Mouse (Mus musculus) liver, postnatal 0 days (tissue): ENCODE data around the gene Nup85. TPM values are rescaled to one million over a fixed set of nuclear protein-coding genes. Genes with fewer than 3 reads are reported as not detected.

Experiments used
- ATAC-seq: fragments of 200-750 bp; cut with Nextera tagmentation; 2 replicates; pipeline ENCODE4 v1.8.0; 2017; ENCODE audit warnings: mild to moderate bottlenecking, moderate library complexity
- DNase-seq: peaks from one replicate; pipeline ENCODE4 v3.0.0-alpha.2; 2016
- H3K27ac ChIP-seq: fragments of 300-500 bp; sonication (generic); 2 replicates; pipeline ENCODE4 v1.5.1; 2014; ENCODE audit warnings: antibody characterized with exemption, moderate library complexity, mild to moderate bottlenecking, low read depth
- H3K27me3 ChIP-seq: fragments of 300-500 bp; sonication (generic); 2 replicates; pipeline ENCODE4 v1.6.1; 2014; ENCODE audit warnings: low read length, control low read depth, mixed read lengths; ENCODE audit not compliant: insufficient read depth
- H3K36me3 ChIP-seq: fragments of 300-500 bp; sonication (generic); replicated peaks from 2 replicates; pipeline ENCODE4 v1.6.1; 2014; ENCODE audit warnings: mild to moderate bottlenecking, control low read depth, low read length, moderate library complexity, mixed read lengths; ENCODE audit not compliant: insufficient read depth
- H3K4me1 ChIP-seq: fragments of 300-500 bp; sonication (generic); 2 replicates; pipeline ENCODE4 v1.6.1; 2014; ENCODE audit warnings: antibody characterized with exemption, mild to moderate bottlenecking, control low read depth; ENCODE audit not compliant: insufficient read depth
- H3K4me2 ChIP-seq: fragments of 300-500 bp; sonication (generic); 2 replicates; pipeline ENCODE4 v1.6.1; 2014; ENCODE audit warnings: low read depth, mild to moderate bottlenecking, low read length, moderate library complexity, mixed read lengths
- H3K4me3 ChIP-seq: fragments of 300-500 bp; sonication (generic); 2 replicates; pipeline ENCODE4 v1.5.1; 2014; ENCODE audit warnings: low read depth, low read length
- H3K9ac ChIP-seq: fragments of 300-500 bp; sonication (generic); replicated peaks from 2 replicates; pipeline ENCODE4 v1.6.1; 2014; ENCODE audit warnings: mild to moderate bottlenecking, moderate library complexity
- H3K9me3 ChIP-seq: fragments of 300-500 bp; sonication (generic); 2 replicates; pipeline ENCODE4 v1.6.1; 2016; ENCODE audit warnings: mild to moderate bottlenecking, control low read depth, low read length, mixed read lengths
- CTCF ChIP-seq: sonication (generic); IDR thresholded peaks from 2 replicates; pipeline ENCODE4 v1.5.1; 2016; ENCODE audit warnings: antibody characterized with exemption, low read depth
- EP300 ChIP-seq: IDR thresholded peaks from 2 replicates; pipeline ENCODE4 v1.6.1; 2016; ENCODE audit warnings: antibody characterized with exemption, low read depth, mild to moderate bottlenecking
- WGBS: fragments of 180-500 bp; shearing (Covaris S2); extraction: QIAGEN DNeasy Blood & Tissue Kit; methylation state at CpG from one replicate; pipeline ENCODE4 v1.1.7; 2014; ENCODE audit not compliant: insufficient replicate concordance; 5-methylcytosine and 5-hydroxymethylcytosine counted together
- polyA plus RNA-seq: library from polyadenylated mRNA; unstranded; fragments of >200 nt; fragmentation: Nextera tagmentation; extraction: Ambion mirVana; gene quantifications from 2 replicates; pipeline ENCODE4 v1.2.1, GENCODE M21; 2015

The Nup85 gene
- polyA plus RNA-seq, 1 experiment from 2014 or later, result 46.0 TPM

DNA sequence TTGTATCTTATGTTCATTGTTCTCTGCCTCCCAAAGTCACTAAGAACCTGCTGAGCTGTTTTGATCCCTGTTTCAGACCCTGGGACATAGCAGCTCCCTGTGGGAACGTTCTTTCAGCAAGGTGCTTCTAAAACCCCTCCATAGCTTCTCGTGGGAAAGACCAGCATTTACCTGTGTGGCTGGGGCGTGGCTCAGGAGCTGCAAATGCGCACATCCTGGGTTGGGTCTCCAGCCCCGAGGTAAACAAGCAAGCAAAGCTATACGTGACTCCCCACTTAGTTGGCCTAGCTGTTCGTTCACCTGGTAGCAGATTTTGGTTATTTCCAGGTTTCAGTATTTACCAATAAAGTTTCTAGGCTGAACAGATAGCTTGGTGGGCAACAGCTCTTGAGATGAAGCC is 68.0 kb downstream of the Nup85 start:
- no peaks in the 10 kb centered on the region for H3K27me3 ChIP-seq
- 78% methylated on average over 7 of the region's 7 CpGs for WGBS
- ATAC-seq, result no peak
- DNase-seq, result no peak
- H3K36me3 ChIP-seq, result no peaks in the 10 kb centered on the region
- H3K9me3 ChIP-seq, result no peaks in the 10 kb centered on the region
- H3K4me1 ChIP-seq, result peaks cover 7% of the 10 kb centered on the region
- no peak for TF ChIP-seq EP300
- no peak for TF ChIP-seq CTCF
- no peak overlapping the region for H3K27ac ChIP-seq
- H3K4me2 ChIP-seq, result no peak overlapping the region
- H3K9ac ChIP-seq, result no peak overlapping the region
- H3K4me3 ChIP-seq, result no peak overlapping the region

DNA sequence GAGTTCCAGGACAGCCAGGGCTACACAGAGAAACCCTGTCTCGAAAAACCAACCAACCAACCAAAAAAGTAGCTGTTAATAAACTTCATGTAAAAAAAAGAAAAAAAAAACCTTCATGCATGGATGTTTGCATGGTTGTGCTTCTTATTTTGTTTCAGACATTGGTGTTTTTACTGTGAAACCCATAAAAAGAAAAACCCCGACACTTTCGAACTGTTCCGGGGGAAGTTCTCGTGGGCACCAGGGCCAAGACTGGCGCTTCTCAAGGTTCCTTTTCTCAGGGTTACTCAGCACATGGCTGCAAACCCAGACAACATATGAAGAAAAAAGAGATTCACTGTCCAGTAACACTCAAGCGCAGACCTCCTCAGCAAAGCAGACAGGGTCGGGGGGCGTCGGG is 68.6 kb downstream of the Nup85 start:
- Histone ChIP-seq H3K9me3 (no peaks in the 10 kb centered on the region), H3K36me3 (no peaks in the 10 kb centered on the region), H3K9ac (no peak overlapping the region), H3K4me3 (no peak overlapping the region), H3K27me3 (no peaks in the 10 kb centered on the region), H3K4me1 (peaks cover 2% of the 10 kb centered on the region; the same call in 1 of the 2 replicates), H3K27ac (peak overlapping the region; percentile 13; the same call in 1 of the 2 replicates), H3K4me2 (no peak overlapping the region)
- DNase-seq, result no peak
- no peak for TF ChIP-seq CTCF
- no peak for TF ChIP-seq EP300
- WGBS, result 56% methylated on average over 10 of the region's 10 CpGs
- ATAC-seq, result no peak

Other genes starting within 250 kb of the Nup85 start
- 0.29 and 0.46 TPM in 2 replicates for gene Ush1g, start 242.4 kb upstream of the Nup85 start, polyA plus RNA-seq
- not detected in 2 replicates for gene Otop3, start 229.7 kb upstream of the Nup85 start, polyA plus RNA-seq
- gene Hid1, start 196.7 kb upstream of the Nup85 start, polyA plus RNA-seq, result 1.1 and 1.2 TPM in 2 replicates
- 1.3 and 1.5 TPM in 2 replicates for gene Cdr2l, start 182.5 kb upstream of the Nup85 start, polyA plus RNA-seq
- 88.0 and 91.6 TPM in 2 replicates for gene Mrpl58, start 160.7 kb upstream of the Nup85 start, polyA plus RNA-seq
- gene Atp5h, start 144.5 kb upstream of the Nup85 start, polyA plus RNA-seq, result 857 and 872 TPM in 2 replicates
- gene Kctd2, start 144.3 kb upstream of the Nup85 start, polyA plus RNA-seq, result 5.4 and 6.3 TPM in 2 replicates
- 2.1 and 2.8 TPM in 2 replicates for gene Trim80, start 123.9 kb upstream of the Nup85 start, polyA plus RNA-seq
- gene Slc16a5, start 102.0 kb upstream of the Nup85 start, polyA plus RNA-seq, result 10.4 and 11.5 TPM in 2 replicates
- 2.9 and 3.9 TPM in 2 replicates for gene Armc7, start 88.8 kb upstream of the Nup85 start, polyA plus RNA-seq
- gene Nt5c, start 72.6 kb upstream of the Nup85 start, polyA plus RNA-seq, result 46.5 and 48.3 TPM in 2 replicates
- gene Jpt1, start 50.0 kb upstream of the Nup85 start, polyA plus RNA-seq, result 114 and 117 TPM in 2 replicates
- gene Sumo2, start 28.2 kb upstream of the Nup85 start, polyA plus RNA-seq, result 281 and 283 TPM in 2 replicates
- gene Mrps7, start 39.5 kb downstream of the Nup85 start, polyA plus RNA-seq, result 46.4 and 48.9 TPM in 2 replicates
- 3.0 and 3.5 TPM in 2 replicates for gene Gga3, start 39.6 kb downstream of the Nup85 start, polyA plus RNA-seq
- 37.9 and 39.9 TPM in 2 replicates for gene Mif4gd, start 48.5 kb downstream of the Nup85 start, polyA plus RNA-seq
- gene Slc25a19, start 63.9 kb downstream of the Nup85 start, polyA plus RNA-seq, result 6.1 and 6.9 TPM in 2 replicates
- gene Grb2, start 144.2 kb downstream of the Nup85 start, polyA plus RNA-seq, result 40.4 and 45.6 TPM in 2 replicates
- gene Tmem94, start 201.0 kb downstream of the Nup85 start, polyA plus RNA-seq, result 4.1 and 4.2 TPM in 2 replicates
- gene Caskin2, start 249.2 kb downstream of the Nup85 start, polyA plus RNA-seq, result 3.2 and 3.3 TPM in 2 replicates